Mouse (Mus musculus): ENCODE measurements around the gene Myo5c.

DNA sequence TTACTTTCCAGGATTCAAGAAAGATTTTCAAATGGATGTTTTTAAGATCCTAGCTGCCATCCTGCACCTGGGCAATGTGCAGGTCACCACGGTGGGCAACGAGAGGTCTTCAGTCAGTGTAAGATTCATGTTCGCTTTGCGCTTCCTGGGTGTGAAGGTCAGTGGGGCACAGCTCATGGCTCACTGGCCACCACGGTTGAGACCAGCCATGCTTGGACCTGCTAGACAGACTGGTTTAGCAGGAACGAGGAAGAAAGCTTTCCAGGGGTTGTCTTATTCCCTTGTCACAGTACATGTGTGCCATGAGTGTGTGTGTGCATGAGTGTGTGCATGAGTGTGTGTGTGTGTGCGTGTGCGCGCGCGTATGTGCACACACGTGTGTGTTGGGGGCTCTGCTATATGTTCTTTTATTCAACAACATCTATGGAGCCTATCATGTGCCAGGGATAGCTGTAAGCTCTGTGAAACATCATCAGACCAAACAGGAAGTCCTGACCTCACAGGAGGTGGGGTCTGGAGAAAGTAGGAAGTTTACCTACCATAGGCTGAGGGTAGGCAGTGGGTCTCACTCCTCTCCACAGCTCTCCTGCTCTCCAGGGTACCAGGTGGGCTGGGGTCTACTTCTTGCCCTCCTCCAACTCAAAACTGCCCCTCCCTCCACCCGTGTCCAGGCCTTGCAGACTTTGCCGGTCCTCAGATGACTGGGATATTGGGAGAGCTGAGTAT is 24.2 kb downstream of the Myo5c start:
- TF ChIP-seq POLR2A (IDR thresholded peaks at IDR 0.05; ENCODE audit: borderline replicate concordance, extremely low read depth, low read depth, low read length) (no peak), CTCF (IDR thresholded peaks at IDR 0.05; ENCODE audit: insufficient read depth, low read length) (no peak)
